Mouse (Mus musculus) bone marrow macrophage, adult 2 months (primary cell): ENCODE measurements around the gene Fkbp6.

Source experiments
- CTCF ChIP-seq: IDR thresholded peaks from 2 replicates; pipeline ENCODE4 v1.5.1; 2012; ENCODE audit warnings: low read depth, mild to moderate bottlenecking, low read length, moderate library complexity
- POLR2A ChIP-seq: IDR thresholded peaks from 2 replicates; pipeline ENCODE4 v1.6.1; 2012; ENCODE audit warnings: mild to moderate bottlenecking, low read depth, low read length, borderline replicate concordance

DNA sequence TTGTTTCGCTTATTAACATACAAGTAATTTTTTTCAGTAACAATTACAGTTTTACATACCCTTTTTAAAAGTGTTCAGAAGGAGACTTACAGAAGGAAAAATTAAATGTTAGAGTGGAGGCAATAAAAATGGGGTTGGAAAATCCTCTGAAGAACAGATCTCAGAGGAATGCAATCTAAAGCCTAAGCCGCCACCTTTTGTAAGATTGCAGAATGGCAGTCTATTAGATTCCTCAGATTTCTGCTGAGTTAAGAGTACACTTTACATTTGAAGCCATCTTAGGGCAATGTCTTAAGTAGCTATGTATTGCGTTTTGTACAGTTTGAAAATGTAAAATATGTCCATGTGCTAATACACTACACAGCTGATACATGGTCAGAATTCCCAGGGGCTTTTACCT lies 47.4 kb downstream of the Fkbp6 start:
- TF ChIP-seq CTCF (no peak), POLR2A (no peak)
